Mouse (Mus musculus): ENCODE results near the gene Pou2f2. TPM values are rescaled to one million over a fixed set of nuclear protein-coding genes. Genes with fewer than 3 reads are reported as not detected.

The Pou2f2 gene
- polyA plus RNA-seq, 2 experiments, result 0.55 to 1.3 TPM

- no peak overlapping the region for H3K4me3 ChIP-seq (replicated peaks; ENCODE audit: low read length)
- peaks cover 7% of the 10 kb centered on the region; the same call in 1 of the 2 replicates for H3K4me1 ChIP-seq (ENCODE audit: control insufficient read depth, insufficient read depth, low read length)
- no peak overlapping the region for H3K27ac ChIP-seq (replicated peaks; ENCODE audit: low read depth, low read length)
- TF ChIP-seq POLR2A (IDR thresholded peaks at IDR 0.05; ENCODE audit: borderline replicate concordance, extremely low read depth, insufficient read depth, insufficient read length), result no peak
- no peak for DNase-seq (ENCODE audit: low spot score)
- no peak for ATAC-seq (ENCODE audit: low FRiP score, low read depth)
- H3K9ac ChIP-seq (ENCODE audit: low read depth, low read length, severe bottlenecking), result no peak overlapping the region
- no peak overlapping the region for H3K4me2 ChIP-seq (replicated peaks; ENCODE audit: low read depth, low read length, severe bottlenecking)
- no peaks in the 10 kb centered on the region for H3K9me3 ChIP-seq (ENCODE audit: control insufficient read depth, low read length)
- H3K27me3 ChIP-seq (ENCODE audit: control insufficient read depth, insufficient read depth, low read length), result peaks cover 31% of the 10 kb centered on the region
- WGBS, result 57% methylated on average over 10 of the region's 11 CpGs
- no peaks in the 10 kb centered on the region for H3K36me3 ChIP-seq (ENCODE audit: control insufficient read depth, insufficient read depth, low read length)
Observed at GRCm38 (mm10) chr7:25174343-25174742, 5.2 kb downstream of the Pou2f2 start.

DNA sequence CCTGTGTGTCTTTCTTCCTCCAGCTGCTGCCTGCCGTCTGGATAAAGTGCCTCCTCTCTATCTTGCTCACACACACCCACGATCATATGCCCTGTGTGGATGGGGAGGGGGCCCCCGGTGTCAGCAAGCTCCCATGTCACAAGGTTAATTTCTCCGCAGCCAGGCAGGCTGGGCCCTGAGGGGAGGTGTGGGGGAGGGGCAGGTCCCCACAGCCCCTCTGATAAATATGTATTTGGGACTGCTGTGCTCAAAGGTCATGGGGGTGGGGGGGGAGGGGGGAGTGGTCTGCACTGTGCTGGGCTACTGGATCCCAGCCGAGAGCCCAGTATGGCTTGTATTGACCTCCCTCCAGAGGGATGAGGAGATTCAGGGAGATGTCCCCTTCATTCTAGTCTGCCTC is 6.9 kb downstream of the Pou2f2 start:
- H3K9ac ChIP-seq (ENCODE audit: low read depth, low read length, severe bottlenecking), result no peak overlapping the region
- no peak overlapping the region for H3K4me3 ChIP-seq (replicated peaks; ENCODE audit: low read length)
- ATAC-seq (ENCODE audit: low FRiP score, low read depth) (no peak), DNase-seq (ENCODE audit: low spot score) (no peak)
- no peak overlapping the region for H3K4me2 ChIP-seq (replicated peaks; ENCODE audit: low read depth, low read length, severe bottlenecking)
- WGBS, result 27% methylated on average over 5 of the region's 5 CpGs
- H3K27ac ChIP-seq (replicated peaks; ENCODE audit: low read depth, low read length), result no peak overlapping the region
- H3K27me3 ChIP-seq (ENCODE audit: control insufficient read depth, insufficient read depth, low read length), result peaks cover 15% of the 10 kb centered on the region
- no peaks in the 10 kb centered on the region for H3K9me3 ChIP-seq (ENCODE audit: control insufficient read depth, low read length)
- TF ChIP-seq POLR2A (IDR thresholded peaks at IDR 0.05; ENCODE audit: borderline replicate concordance, extremely low read depth, insufficient read depth, insufficient read length), result no peak
- H3K4me1 ChIP-seq (ENCODE audit: control insufficient read depth, insufficient read depth, low read length), result no peaks in the 10 kb centered on the region
- no peaks in the 10 kb centered on the region for H3K36me3 ChIP-seq (ENCODE audit: control insufficient read depth, insufficient read depth, low read length)

DNA sequence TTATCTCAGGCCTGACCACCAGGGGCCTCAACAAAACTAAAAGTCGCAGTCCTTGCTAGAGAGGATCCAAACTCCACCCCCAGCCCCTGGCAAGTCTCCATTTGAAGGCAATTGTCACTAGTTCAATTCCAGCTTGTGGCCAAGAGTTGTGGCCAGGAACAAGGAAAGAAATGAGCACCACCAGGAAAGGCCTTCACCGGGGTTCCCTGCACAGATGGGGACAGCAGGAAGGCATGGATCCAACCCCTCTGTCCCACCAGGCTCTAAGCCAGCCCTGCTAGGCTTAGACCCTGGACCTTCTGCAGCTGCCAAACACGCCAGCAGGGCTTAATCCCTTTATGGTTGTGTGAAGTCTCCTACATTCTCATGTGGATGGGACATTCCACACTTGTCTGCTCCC is 8.9 kb downstream of the Pou2f2 start:
- ATAC-seq (ENCODE audit: low FRiP score, low read depth) (no peak), DNase-seq (ENCODE audit: low spot score) (no peak)
- Histone ChIP-seq H3K4me2 (replicated peaks; ENCODE audit: low read depth, low read length, severe bottlenecking) (no peak overlapping the region), H3K36me3 (ENCODE audit: control insufficient read depth, insufficient read depth, low read length) (no peaks in the 10 kb centered on the region), H3K9me3 (ENCODE audit: control insufficient read depth, low read length) (no peaks in the 10 kb centered on the region), H3K9ac (ENCODE audit: low read depth, low read length, severe bottlenecking) (no peak overlapping the region), H3K4me3 (replicated peaks; ENCODE audit: low read length) (no peak overlapping the region), H3K27me3 (ENCODE audit: control insufficient read depth, insufficient read depth, low read length) (no peaks in the 10 kb centered on the region), H3K27ac (replicated peaks; ENCODE audit: low read depth, low read length) (no peak overlapping the region), H3K4me1 (ENCODE audit: control insufficient read depth, insufficient read depth, low read length) (no peaks in the 10 kb centered on the region)
- WGBS, result 21% methylated on average over 3 of the region's 3 CpGs
- no peak for TF ChIP-seq POLR2A (IDR thresholded peaks at IDR 0.05; ENCODE audit: borderline replicate concordance, extremely low read depth, insufficient read depth, insufficient read length)

GRCm38 (mm10) chr7:25166106-25166505 is 13.4 kb downstream of the Pou2f2 start:
- Histone ChIP-seq H3K4me3 (replicated peaks; ENCODE audit: low read length) (no peak overlapping the region), H3K4me1 (ENCODE audit: control insufficient read depth, insufficient read depth, low read length) (no peaks in the 10 kb centered on the region), H3K27me3 (ENCODE audit: control insufficient read depth, insufficient read depth, low read length) (no peaks in the 10 kb centered on the region), H3K9me3 (ENCODE audit: control insufficient read depth, low read length) (no peaks in the 10 kb centered on the region), H3K4me2 (replicated peaks; ENCODE audit: low read depth, low read length, severe bottlenecking) (no peak overlapping the region), H3K36me3 (ENCODE audit: control insufficient read depth, insufficient read depth, low read length) (no peaks in the 10 kb centered on the region), H3K27ac (replicated peaks; ENCODE audit: low read depth, low read length) (no peak overlapping the region), H3K9ac (ENCODE audit: low read depth, low read length, severe bottlenecking) (no peak overlapping the region)
- WGBS, result 83% methylated on average over 5 of the region's 5 CpGs
- no peak for DNase-seq (ENCODE audit: low spot score)
- no peak for ATAC-seq (ENCODE audit: low FRiP score, low read depth)
- no peak for TF ChIP-seq POLR2A (IDR thresholded peaks at IDR 0.05; ENCODE audit: borderline replicate concordance, extremely low read depth, insufficient read depth, insufficient read length)

GRCm38 (mm10) chr7:25156158-25156648 is 23.3 kb downstream of the Pou2f2 start:
- H3K9me3 ChIP-seq (ENCODE audit: control insufficient read depth, low read length), result no peaks in the 10 kb centered on the region
- 30% methylated on average over 14 of the region's 14 CpGs for WGBS
- ATAC-seq (ENCODE audit: low FRiP score, low read depth) (no peak), DNase-seq (ENCODE audit: low spot score) (no peak)
- no peak overlapping the region for H3K4me2 ChIP-seq (replicated peaks; ENCODE audit: low read depth, low read length, severe bottlenecking)
- H3K36me3 ChIP-seq (ENCODE audit: control insufficient read depth, insufficient read depth, low read length), result no peaks in the 10 kb centered on the region
- no peak overlapping the region for H3K9ac ChIP-seq (ENCODE audit: low read depth, low read length, severe bottlenecking)
- TF ChIP-seq POLR2A (IDR thresholded peaks at IDR 0.05; ENCODE audit: borderline replicate concordance, extremely low read depth, insufficient read depth, insufficient read length), result no peak
- H3K27ac ChIP-seq (replicated peaks; ENCODE audit: low read depth, low read length), result no peak overlapping the region
- no peaks in the 10 kb centered on the region for H3K27me3 ChIP-seq (ENCODE audit: control insufficient read depth, insufficient read depth, low read length)
- peaks cover 47% of the 10 kb centered on the region for H3K4me1 ChIP-seq (ENCODE audit: control insufficient read depth, insufficient read depth, low read length)
- H3K4me3 ChIP-seq (replicated peaks; ENCODE audit: low read length), result no peak overlapping the region

All from limb, embryonic 14.5 days (tissue).